Mouse (Mus musculus): ENCODE results near the gene Serbp1. TPM values are rescaled to one million over a fixed set of nuclear protein-coding genes. Genes with fewer than 3 reads are reported as not detected.
"Not testable (repeated sequence)": the region's sequence is repeated elsewhere in the genome, so short reads cannot be mapped to it uniquely, and the experiment has no call there.

Gene Serbp1
- polyA plus RNA-seq, 1 experiment from 2014 or later: 273 TPM

- H3K4me2 ChIP-seq: no peak overlapping the region
- no peak for ATAC-seq (replicated peaks)
- H3K9ac ChIP-seq: no peak overlapping the region
Measured at GRCm38 (mm10) chr6:67218566-67218965, 19.4 kb upstream of the Serbp1 start.

GRCm38 (mm10) chr6:67219931-67220330 is 18.0 kb upstream of the Serbp1 start:
- not testable (repeated sequence) for H3K27ac ChIP-seq; H3K4me1 ChIP-seq; ATAC-seq (replicated peaks); H3K4me2 ChIP-seq; H3K9ac ChIP-seq; H3K4me3 ChIP-seq; H3K9me3 ChIP-seq; H3K27me3 ChIP-seq (replicated peaks); H3K36me3 ChIP-seq (replicated peaks)
- 89% methylated on average over 14 of the region's 14 CpGs for WGBS

More at GRCm38 (mm10) chr6:67218566-67218965, 19.4 kb upstream of the Serbp1 start:
- no peaks in the 10 kb centered on the region for H3K4me1 ChIP-seq
- H3K36me3 ChIP-seq (replicated peaks): no peaks in the 10 kb centered on the region
- no peaks in the 10 kb centered on the region for H3K27me3 ChIP-seq (replicated peaks)
- H3K4me3 ChIP-seq: no peak overlapping the region
- no peaks in the 10 kb centered on the region for H3K9me3 ChIP-seq
- no peak overlapping the region for H3K27ac ChIP-seq

GRCm38 (mm10) chr6:67220731-67221130 is 17.2 kb upstream of the Serbp1 start:
- ATAC-seq (replicated peaks): no peak
- Histone ChIP-seq H3K9me3 (no peaks in the 10 kb centered on the region), H3K27me3 (replicated peaks) (no peaks in the 10 kb centered on the region), H3K36me3 (replicated peaks) (no peaks in the 10 kb centered on the region), H3K4me2 (no peak overlapping the region), H3K4me3 (no peak overlapping the region), H3K4me1 (no peaks in the 10 kb centered on the region), H3K27ac (no peak overlapping the region), H3K9ac (no peak overlapping the region)

GRCm38 (mm10) chr6:67223082-67223481 is 14.9 kb upstream of the Serbp1 start:
- H3K4me3 ChIP-seq: no peak overlapping the region
- 78% methylated on average over 1 of the region's 1 CpGs for WGBS
- no peaks in the 10 kb centered on the region for H3K36me3 ChIP-seq (replicated peaks)
- peaks cover under 1% of the 10 kb centered on the region; the same call in 1 of the 2 replicates for H3K4me1 ChIP-seq
- H3K4me2 ChIP-seq: no peak overlapping the region
- H3K27ac ChIP-seq: no peak overlapping the region
- H3K9me3 ChIP-seq: no peaks in the 10 kb centered on the region
- ATAC-seq (replicated peaks): no peak
- H3K9ac ChIP-seq: no peak overlapping the region
- H3K27me3 ChIP-seq (replicated peaks): no peaks in the 10 kb centered on the region

GRCm38 (mm10) chr6:67223499-67223898 is 14.5 kb upstream of the Serbp1 start:
- WGBS: 80% methylated on average over 1 of the region's 1 CpGs

GRCm38 (mm10) chr6:67226286-67226685 is 11.7 kb upstream of the Serbp1 start:
- H3K9ac ChIP-seq: no peak overlapping the region
- H3K36me3 ChIP-seq (replicated peaks): no peaks in the 10 kb centered on the region
- peaks cover 18% of the 10 kb centered on the region for H3K4me1 ChIP-seq
- H3K4me3 ChIP-seq: no peak overlapping the region
- no peak overlapping the region for H3K27ac ChIP-seq
- 79% methylated on average over 4 of the region's 4 CpGs for WGBS
- no peaks in the 10 kb centered on the region for H3K27me3 ChIP-seq (replicated peaks)
- no peak overlapping the region for H3K4me2 ChIP-seq
- ATAC-seq (replicated peaks): no peak
- H3K9me3 ChIP-seq: no peaks in the 10 kb centered on the region

More at GRCm38 (mm10) chr6:67223499-67223898, 14.5 kb upstream of the Serbp1 start:
- Histone ChIP-seq H3K4me1 (peaks cover 4% of the 10 kb centered on the region), H3K27ac (no peak overlapping the region), H3K9ac (no peak overlapping the region), H3K36me3 (replicated peaks) (no peaks in the 10 kb centered on the region), H3K4me3 (no peak overlapping the region), H3K4me2 (no peak overlapping the region), H3K27me3 (replicated peaks) (no peaks in the 10 kb centered on the region), H3K9me3 (no peaks in the 10 kb centered on the region)
- no peak for ATAC-seq (replicated peaks)

- 9% methylated on average over 18 of the region's 18 CpGs for WGBS
- Histone ChIP-seq H3K9ac (no peak overlapping the region), H3K27ac (no peak overlapping the region), H3K4me1 (peaks cover 18% of the 10 kb centered on the region), H3K4me3 (peak overlapping the region; percentile 24), H3K36me3 (replicated peaks) (no peaks in the 10 kb centered on the region), H3K4me2 (peak overlapping the region; percentile 49), H3K27me3 (replicated peaks) (no peaks in the 10 kb centered on the region), H3K9me3 (no peaks in the 10 kb centered on the region)
- ATAC-seq (replicated peaks): peak; percentile 90
Measured at GRCm38 (mm10) chr6:67228459-67229107, 9.4 kb upstream of the Serbp1 start.

GRCm38 (mm10) chr6:67229521-67229920 is 8.5 kb upstream of the Serbp1 start:
- no peaks in the 10 kb centered on the region for H3K36me3 ChIP-seq (replicated peaks)
- no peak for ATAC-seq (replicated peaks)
- peaks cover 18% of the 10 kb centered on the region for H3K4me1 ChIP-seq
- no peak overlapping the region for H3K4me3 ChIP-seq
- H3K9me3 ChIP-seq: no peaks in the 10 kb centered on the region
- 54% methylated on average over 9 of the region's 9 CpGs for WGBS
- H3K27ac ChIP-seq: no peak overlapping the region
- H3K27me3 ChIP-seq (replicated peaks): no peaks in the 10 kb centered on the region
- H3K4me2 ChIP-seq: no peak overlapping the region
- no peak overlapping the region for H3K9ac ChIP-seq

- Histone ChIP-seq H3K27ac (no peak overlapping the region), H3K9me3 (no peaks in the 10 kb centered on the region), H3K4me3 (no peak overlapping the region), H3K27me3 (replicated peaks) (no peaks in the 10 kb centered on the region), H3K36me3 (replicated peaks) (no peaks in the 10 kb centered on the region), H3K4me2 (no peak overlapping the region), H3K9ac (no peak overlapping the region), H3K4me1 (peaks cover 18% of the 10 kb centered on the region)
- ATAC-seq (replicated peaks): 0 out of 2 replicates have a peak, but pooled peaks have one; percentile 16
- 15% methylated on average over 11 of the region's 11 CpGs for WGBS
Measured at GRCm38 (mm10) chr6:67229922-67230518, 8.0 kb upstream of the Serbp1 start.

- no peak for ATAC-seq (replicated peaks)
- H3K36me3 ChIP-seq (replicated peaks): no peaks in the 10 kb centered on the region
- H3K4me1 ChIP-seq: peaks cover 18% of the 10 kb centered on the region
- H3K27ac ChIP-seq: no peak overlapping the region
- H3K9ac ChIP-seq: no peak overlapping the region
- no peaks in the 10 kb centered on the region for H3K27me3 ChIP-seq (replicated peaks)
- H3K4me3 ChIP-seq: no peak overlapping the region
- H3K4me2 ChIP-seq: no peak overlapping the region
- H3K9me3 ChIP-seq: no peaks in the 10 kb centered on the region
Measured at GRCm38 (mm10) chr6:67230950-67231349, 7.0 kb upstream of the Serbp1 start.

GRCm38 (mm10) chr6:67235649-67236048 is 2.3 kb upstream of the Serbp1 start:
- Histone ChIP-seq H3K9me3 (no peaks in the 10 kb centered on the region), H3K36me3 (replicated peaks) (no peaks in the 10 kb centered on the region), H3K4me2 (no peak overlapping the region), H3K27ac (no peak overlapping the region), H3K9ac (no peak overlapping the region), H3K27me3 (replicated peaks) (no peaks in the 10 kb centered on the region), H3K4me1 (no peaks in the 10 kb centered on the region), H3K4me3 (no peak overlapping the region)
- ATAC-seq (replicated peaks): no peak
- 88% methylated on average over 3 of the region's 3 CpGs for WGBS

GRCm38 (mm10) chr6:67236491-67237234 is 1.3 kb upstream of the Serbp1 start:
- Histone ChIP-seq H3K36me3 (replicated peaks) (no peaks in the 10 kb centered on the region), H3K9ac (no peak overlapping the region), H3K27ac (no peak overlapping the region), H3K9me3 (no peaks in the 10 kb centered on the region), H3K27me3 (replicated peaks) (no peaks in the 10 kb centered on the region), H3K4me3 (no peak overlapping the region), H3K4me1 (no peaks in the 10 kb centered on the region), H3K4me2 (no peak overlapping the region)
- ATAC-seq (replicated peaks): no peak
- 85% methylated on average over 7 of the region's 7 CpGs for WGBS
